Mouse (Mus musculus): ENCODE measurements around the gene Iffo2. TPM values are rescaled to one million over a fixed set of nuclear protein-coding genes. Genes with fewer than 3 reads are reported as not detected.
A peak's percentile ranks its signal among the peaks of the same experiment; 100 is the strongest.

Iffo2 gene
- polyA plus RNA-seq, 1 experiment from 2014 or later: 3.2 TPM

DNA sequence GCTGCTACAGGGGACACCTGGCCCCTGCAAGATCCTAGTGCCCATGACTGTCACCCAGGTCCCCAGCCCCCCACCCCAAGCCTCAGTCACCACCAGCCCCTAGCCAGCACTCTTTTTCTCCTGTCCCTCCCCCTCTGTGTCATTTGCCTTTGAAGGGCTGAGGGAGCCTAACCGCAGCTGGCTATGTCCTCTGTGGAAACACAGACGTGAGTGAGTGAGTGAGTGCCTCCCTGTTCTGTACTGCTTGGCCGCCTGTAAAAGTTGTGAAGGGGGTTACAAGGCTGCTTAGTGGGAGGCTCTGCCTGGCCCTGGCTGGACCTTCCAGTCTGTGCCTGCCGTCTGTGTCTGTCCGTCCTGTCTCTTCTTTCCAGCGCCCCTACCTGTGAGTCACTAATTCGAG is 5.4 kb downstream of the Iffo2 start:
- Histone ChIP-seq H3K9ac (no peak overlapping the region; the same call in 1 of the 2 replicates), H3K9me3 (no peaks in the 10 kb centered on the region), H3K27ac (peak overlapping the region; percentile 32; the same call in 1 of the 2 replicates), H3K4me2 (replicated peaks) (peak overlapping the region; percentile 23; the same call in 1 of the 2 replicates), H3K27me3 (replicated peaks) (no peaks in the 10 kb centered on the region), H3K4me3 (replicated peaks) (no peak overlapping the region), H3K36me3 (no peaks in the 10 kb centered on the region), H3K4me1 (replicated peaks) (peaks cover 8% of the 10 kb centered on the region)
- 54% methylated on average over 7 of the region's 7 CpGs for WGBS
- ATAC-seq: peak; percentile 14; the same call in 1 of the 2 replicates

- Histone ChIP-seq H3K9ac (no peak overlapping the region), H3K9me3 (no peaks in the 10 kb centered on the region), H3K36me3 (no peaks in the 10 kb centered on the region), H3K4me2 (replicated peaks) (no peak overlapping the region), H3K27ac (no peak overlapping the region), H3K4me1 (replicated peaks) (peaks cover 8% of the 10 kb centered on the region), H3K27me3 (replicated peaks) (no peaks in the 10 kb centered on the region), H3K4me3 (replicated peaks) (no peak overlapping the region)
- ATAC-seq: no peak
- 85% methylated on average over 9 of the region's 9 CpGs for WGBS
Observed at GRCm38 (mm10) chr4:139536706-139537105, 6.4 kb downstream of the Iffo2 start.

GRCm38 (mm10) chr4:139540784-139541183 is 10.4 kb downstream of the Iffo2 start:
- no peak for ATAC-seq
- H3K36me3 ChIP-seq: no peaks in the 10 kb centered on the region
- no peak overlapping the region for H3K4me3 ChIP-seq (replicated peaks)

GRCm38 (mm10) chr4:139545791-139546190 is 15.4 kb downstream of the Iffo2 start:
- Histone ChIP-seq H3K4me3 (replicated peaks) (no peak overlapping the region), H3K9ac (no peak overlapping the region), H3K27ac (no peak overlapping the region), H3K27me3 (replicated peaks) (no peaks in the 10 kb centered on the region), H3K9me3 (no peaks in the 10 kb centered on the region), H3K36me3 (no peaks in the 10 kb centered on the region), H3K4me2 (replicated peaks) (no peak overlapping the region), H3K4me1 (replicated peaks) (no peaks in the 10 kb centered on the region)
- ATAC-seq: no peak
- 74% methylated on average over 6 of the region's 6 CpGs for WGBS

More at GRCm38 (mm10) chr4:139540784-139541183, 10.4 kb downstream of the Iffo2 start:
- no peaks in the 10 kb centered on the region for H3K9me3 ChIP-seq
- 86% methylated on average over 7 of the region's 7 CpGs for WGBS
- no peak overlapping the region for H3K9ac ChIP-seq
- no peaks in the 10 kb centered on the region for H3K27me3 ChIP-seq (replicated peaks)
- no peaks in the 10 kb centered on the region for H3K4me1 ChIP-seq (replicated peaks)
- H3K4me2 ChIP-seq (replicated peaks): no peak overlapping the region
- no peak overlapping the region for H3K27ac ChIP-seq

DNA sequence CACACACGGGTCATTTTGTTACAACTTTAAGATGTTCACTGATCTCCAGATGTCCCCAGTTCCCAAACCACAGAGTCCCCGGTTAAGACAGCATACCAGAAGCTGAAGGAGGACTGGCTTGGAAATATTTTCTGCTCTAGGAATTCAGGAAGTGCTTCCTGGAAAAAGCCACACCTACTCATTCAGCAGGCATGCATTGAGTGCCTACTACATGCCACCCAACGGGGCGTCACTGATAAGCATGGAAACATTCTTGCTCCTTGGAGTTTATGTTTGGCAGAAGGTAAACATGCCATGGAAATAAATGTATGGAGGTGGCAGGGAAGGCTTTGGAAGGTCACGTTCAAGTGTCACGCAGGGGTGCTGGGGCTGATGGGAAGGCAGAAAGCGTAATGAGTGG is 19.1 kb downstream of the Iffo2 start:
- no peaks in the 10 kb centered on the region for H3K4me1 ChIP-seq (replicated peaks)
- H3K9me3 ChIP-seq: no peaks in the 10 kb centered on the region
- H3K36me3 ChIP-seq: no peaks in the 10 kb centered on the region
- ATAC-seq: no peak
- no peak overlapping the region for H3K9ac ChIP-seq
- H3K27ac ChIP-seq: no peak overlapping the region
- H3K4me3 ChIP-seq (replicated peaks): no peak overlapping the region
- WGBS: 58% methylated on average over 7 of the region's 7 CpGs
- H3K4me2 ChIP-seq (replicated peaks): no peak overlapping the region
- no peaks in the 10 kb centered on the region for H3K27me3 ChIP-seq (replicated peaks)

DNA sequence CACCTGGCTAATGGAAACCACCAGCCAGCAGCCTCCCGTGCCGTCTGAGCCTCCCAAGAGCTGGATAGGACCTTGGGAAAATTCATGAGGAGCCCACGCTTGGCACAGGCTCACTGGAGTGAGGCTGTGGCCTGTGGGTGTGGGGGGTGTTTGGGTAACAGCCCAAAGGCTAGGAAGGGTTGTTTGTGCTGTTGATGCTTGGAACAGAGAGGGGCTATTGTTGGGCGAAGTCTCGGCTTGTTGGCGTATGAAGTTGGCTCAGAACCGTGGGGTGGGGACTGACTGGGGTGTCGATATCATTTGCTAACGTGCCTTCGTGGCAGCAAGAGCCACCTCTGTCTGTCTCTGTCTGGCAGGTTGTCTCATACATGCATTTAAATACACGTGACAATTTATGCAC is 24.9 kb downstream of the Iffo2 start:
- H3K27ac ChIP-seq: no peak overlapping the region
- H3K9ac ChIP-seq: no peak overlapping the region
- no peak overlapping the region for H3K4me2 ChIP-seq (replicated peaks)
- H3K4me1 ChIP-seq (replicated peaks): no peaks in the 10 kb centered on the region
- ATAC-seq: no peak
- H3K36me3 ChIP-seq: no peaks in the 10 kb centered on the region
- WGBS: 83% methylated on average over 11 of the region's 11 CpGs
- no peaks in the 10 kb centered on the region for H3K27me3 ChIP-seq (replicated peaks)
- H3K4me3 ChIP-seq (replicated peaks): no peak overlapping the region
- no peaks in the 10 kb centered on the region for H3K9me3 ChIP-seq

GRCm38 (mm10) chr4:139555951-139556350 is 25.6 kb downstream of the Iffo2 start:
- Histone ChIP-seq H3K4me3 (replicated peaks) (no peak overlapping the region), H3K27ac (no peak overlapping the region), H3K9ac (no peak overlapping the region), H3K4me2 (replicated peaks) (peak overlapping the region; percentile 23; the same call in 1 of the 2 replicates), H3K4me1 (replicated peaks) (no peaks in the 10 kb centered on the region), H3K27me3 (replicated peaks) (no peaks in the 10 kb centered on the region), H3K36me3 (no peaks in the 10 kb centered on the region), H3K9me3 (no peaks in the 10 kb centered on the region)
- no peak for ATAC-seq
- 69% methylated on average over 19 of the region's 19 CpGs for WGBS

GRCm38 (mm10) chr4:139568361-139568760 is 38.0 kb downstream of the Iffo2 start:
- no peak overlapping the region for H3K27ac ChIP-seq
- H3K9ac ChIP-seq: no peak overlapping the region
- H3K4me1 ChIP-seq (replicated peaks): no peaks in the 10 kb centered on the region
- no peak overlapping the region for H3K4me2 ChIP-seq (replicated peaks)
- no peaks in the 10 kb centered on the region for H3K36me3 ChIP-seq
- 80% methylated on average over 15 of the region's 15 CpGs for WGBS
- no peak for ATAC-seq
- no peaks in the 10 kb centered on the region; the same call in 1 of the 2 replicates for H3K27me3 ChIP-seq (replicated peaks)
- no peak overlapping the region for H3K4me3 ChIP-seq (replicated peaks)
- no peaks in the 10 kb centered on the region for H3K9me3 ChIP-seq

DNA sequence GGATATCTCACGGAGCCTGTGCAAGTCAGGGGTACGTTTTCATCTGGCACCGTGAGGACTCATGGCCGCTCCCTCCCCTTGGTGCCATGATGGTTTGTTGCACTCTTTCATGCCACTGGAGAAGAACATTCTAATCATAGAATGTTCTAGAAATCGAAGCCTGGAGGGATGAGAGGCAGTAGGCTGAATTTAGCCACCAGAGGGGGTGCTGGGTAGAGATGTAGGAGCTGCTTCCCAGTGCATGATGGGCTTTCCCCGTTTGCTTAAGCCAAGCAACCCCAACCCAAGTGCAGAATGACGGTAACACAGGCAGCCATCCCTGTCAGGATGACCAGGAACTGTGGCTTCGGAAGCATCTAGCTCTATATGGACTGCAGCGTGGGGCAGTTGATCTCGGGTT is 40.4 kb downstream of the Iffo2 start:
- H3K9ac ChIP-seq: no peak overlapping the region
- ATAC-seq: no peak
- H3K4me2 ChIP-seq (replicated peaks): no peak overlapping the region
- H3K36me3 ChIP-seq: no peaks in the 10 kb centered on the region
- no peaks in the 10 kb centered on the region for H3K9me3 ChIP-seq
- H3K4me3 ChIP-seq (replicated peaks): no peak overlapping the region
- H3K27ac ChIP-seq: no peak overlapping the region
- WGBS: 77% methylated on average over 10 of the region's 10 CpGs
- peaks cover 7% of the 10 kb centered on the region for H3K4me1 ChIP-seq (replicated peaks)
- H3K27me3 ChIP-seq (replicated peaks): no peaks in the 10 kb centered on the region; the same call in 1 of the 2 replicates

DNA sequence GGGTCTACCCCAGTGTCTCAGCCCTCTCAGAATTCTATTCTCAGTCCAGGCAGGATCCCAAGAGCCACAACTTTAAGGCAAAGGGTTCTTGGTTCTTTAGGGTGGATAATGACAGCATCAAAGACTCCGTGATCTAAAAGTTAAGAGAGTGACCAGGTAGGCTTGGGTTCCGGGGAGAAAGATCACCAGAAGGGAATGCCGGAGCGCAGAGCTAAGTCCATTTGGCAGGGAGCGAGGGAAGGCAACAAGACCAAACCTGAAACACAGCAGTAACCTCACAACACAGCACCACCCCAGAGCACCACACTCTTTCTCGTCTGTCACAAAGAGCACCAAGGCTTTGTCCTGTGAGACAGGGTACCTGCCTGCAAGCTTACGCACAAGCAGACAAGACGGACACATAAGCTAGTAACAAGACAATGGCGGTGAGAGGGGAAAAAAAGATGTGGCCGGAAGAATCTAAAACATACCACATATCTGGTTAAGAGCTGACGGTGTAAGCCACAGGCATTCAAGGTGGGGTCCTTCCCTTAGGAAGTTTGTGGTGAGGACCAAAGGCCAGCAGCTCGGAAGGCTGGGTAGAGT is 42.7 kb downstream of the Iffo2 start:
- Histone ChIP-seq H3K36me3 (no peaks in the 10 kb centered on the region), H3K4me3 (replicated peaks) (no peak overlapping the region), H3K9ac (no peak overlapping the region), H3K27ac (no peak overlapping the region), H3K4me2 (replicated peaks) (no peak overlapping the region), H3K4me1 (replicated peaks) (peaks cover 22% of the 10 kb centered on the region), H3K9me3 (no peaks in the 10 kb centered on the region), H3K27me3 (replicated peaks) (no peaks in the 10 kb centered on the region; the same call in 1 of the 2 replicates)
- ATAC-seq: no peak
- WGBS: 90% methylated on average over 12 of the region's 12 CpGs

- Histone ChIP-seq H3K27me3 (replicated peaks) (no peaks in the 10 kb centered on the region), H3K27ac (peak overlapping the region; percentile 83), H3K9me3 (no peaks in the 10 kb centered on the region), H3K4me1 (replicated peaks) (peaks cover 27% of the 10 kb centered on the region), H3K9ac (peak overlapping the region; percentile 82), H3K4me3 (replicated peaks) (peak overlapping the region; percentile 78), H3K4me2 (replicated peaks) (peak overlapping the region; percentile 94), H3K36me3 (no peaks in the 10 kb centered on the region)
- WGBS: under 1% methylated on average over 43 of the region's 52 CpGs
- ATAC-seq: peak; percentile 98
Observed at GRCm38 (mm10) chr4:139574156-139574798, 43.9 kb downstream of the Iffo2 start.

- H3K4me3 ChIP-seq (replicated peaks): peak overlapping the region; percentile 78
- H3K9me3 ChIP-seq: no peaks in the 10 kb centered on the region
- no peaks in the 10 kb centered on the region for H3K27me3 ChIP-seq (replicated peaks)
- H3K36me3 ChIP-seq: no peaks in the 10 kb centered on the region
- peak overlapping the region; percentile 82 for H3K9ac ChIP-seq
- ATAC-seq: peak; percentile 66
- peak overlapping the region; percentile 94 for H3K4me2 ChIP-seq (replicated peaks)
- H3K27ac ChIP-seq: peak overlapping the region; percentile 83
- H3K4me1 ChIP-seq (replicated peaks): peaks cover 35% of the 10 kb centered on the region
- under 1% methylated on average over 111 of the region's 111 CpGs for WGBS
Observed at GRCm38 (mm10) chr4:139574799-139575672, 44.7 kb downstream of the Iffo2 start.
